Mouse (Mus musculus): ENCODE results near the gene Olfr635. TPM values are rescaled to one million over a fixed set of nuclear protein-coding genes. Genes with fewer than 3 reads are reported as not detected.

Olfr635 gene
- polyA plus RNA-seq, 1 experiment from 2014 or later = not detected

DNA sequence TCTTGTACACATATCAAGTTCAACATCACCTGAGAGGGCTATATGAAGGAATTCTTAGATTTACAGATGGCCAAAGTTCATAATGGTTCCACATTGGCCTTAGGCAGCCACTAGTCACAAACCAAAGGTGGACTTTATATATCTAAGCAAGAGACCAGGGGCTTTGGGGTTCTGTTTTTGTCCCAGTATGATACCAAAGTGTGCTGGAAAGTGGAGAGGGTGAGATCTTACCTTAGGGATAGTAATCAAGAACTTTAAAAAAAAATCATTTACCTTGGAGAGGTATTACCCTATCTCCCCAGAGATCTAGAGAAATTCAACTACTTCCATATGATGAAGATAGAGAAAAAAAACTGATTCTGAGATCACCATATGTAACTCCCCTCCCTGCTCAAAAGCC is 46.3 kb downstream of the Olfr635 start, which contains the start of gene Olfr639:
Olfr639 (minus strand) TSS at position 101 of the 400 bp plus-strand sequence.
- no peaks in the 10 kb centered on the region for H3K9me3 ChIP-seq (ENCODE audit: control insufficient read depth, low read length)
- H3K4me2 ChIP-seq = no peak within 1 kb of the TSS
- no peak within 1 kb of the TSS for H3K9ac ChIP-seq (ENCODE audit: low read depth, low read length)
- no peaks in the 10 kb centered on the region for H3K27me3 ChIP-seq (replicated peaks; ENCODE audit: control insufficient read depth, insufficient read depth, low read length)
- ATAC-seq (replicated peaks; ENCODE audit: low FRiP score) = no peak
- no peaks in the 10 kb centered on the region for H3K4me1 ChIP-seq (replicated peaks; ENCODE audit: control insufficient read depth, insufficient read depth, low read length)
- no peak for DNase-seq (ENCODE audit: low spot score)
- no peaks in the 10 kb centered on the region for H3K36me3 ChIP-seq (ENCODE audit: control insufficient read depth, insufficient read depth, low read length)
- H3K4me3 ChIP-seq (ENCODE audit: low read depth, low read length) = no peak within 1 kb of the TSS
- no peak within 1 kb of the TSS for H3K27ac ChIP-seq (ENCODE audit: low read depth, low read length)

- ATAC-seq (replicated peaks; ENCODE audit: low FRiP score) = no peak
- H3K4me3 ChIP-seq (ENCODE audit: low read depth, low read length) = no peak overlapping the region
- 74% methylated on average over 1 of the region's 1 CpGs for WGBS
- H3K36me3 ChIP-seq (ENCODE audit: control insufficient read depth, insufficient read depth, low read length) = no peaks in the 10 kb centered on the region
- H3K27ac ChIP-seq (ENCODE audit: low read depth, low read length) = no peak overlapping the region
- H3K4me2 ChIP-seq = no peak overlapping the region
- H3K9ac ChIP-seq (ENCODE audit: low read depth, low read length) = no peak overlapping the region
- no peaks in the 10 kb centered on the region for H3K4me1 ChIP-seq (replicated peaks; ENCODE audit: control insufficient read depth, insufficient read depth, low read length)
- DNase-seq (ENCODE audit: low spot score) = no peak
- H3K27me3 ChIP-seq (replicated peaks; ENCODE audit: control insufficient read depth, insufficient read depth, low read length) = no peaks in the 10 kb centered on the region
- no peaks in the 10 kb centered on the region for H3K9me3 ChIP-seq (ENCODE audit: control insufficient read depth, low read length)
These were observed 48.0 kb downstream of the Olfr635 start for GRCm38 (mm10) chr7:104018953-104019352.

DNA sequence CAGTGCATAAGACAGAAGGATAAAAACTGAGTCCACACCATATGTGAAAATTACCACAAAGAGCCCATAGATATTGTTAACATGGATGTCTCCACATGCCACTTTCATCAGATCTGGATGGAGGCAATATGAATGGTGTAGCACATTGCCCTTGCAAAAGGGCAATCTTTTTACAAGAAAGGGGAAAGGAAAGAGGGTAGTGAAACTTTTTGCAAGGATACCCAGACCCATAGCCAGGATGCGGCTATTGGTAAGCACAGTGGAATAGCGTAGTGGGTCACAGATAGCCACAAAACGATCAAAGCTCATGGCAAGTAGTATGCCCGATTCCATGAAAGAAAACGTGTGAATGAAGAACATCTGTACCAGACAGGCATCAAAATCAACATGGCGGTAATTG is 50.7 kb downstream of the Olfr635 start:
- ATAC-seq (replicated peaks; ENCODE audit: low FRiP score) (no peak), DNase-seq (ENCODE audit: low spot score) (no peak)
- H3K27me3 ChIP-seq (replicated peaks; ENCODE audit: control insufficient read depth, insufficient read depth, low read length) = no peaks in the 10 kb centered on the region
- no peak overlapping the region for H3K4me3 ChIP-seq (ENCODE audit: low read depth, low read length)
- no peak overlapping the region for H3K9ac ChIP-seq (ENCODE audit: low read depth, low read length)
- no peaks in the 10 kb centered on the region for H3K4me1 ChIP-seq (replicated peaks; ENCODE audit: control insufficient read depth, insufficient read depth, low read length)
- no peaks in the 10 kb centered on the region for H3K36me3 ChIP-seq (ENCODE audit: control insufficient read depth, insufficient read depth, low read length)
- no peaks in the 10 kb centered on the region for H3K9me3 ChIP-seq (ENCODE audit: control insufficient read depth, low read length)
- WGBS = 83% methylated on average over 6 of the region's 6 CpGs
- H3K4me2 ChIP-seq = no peak overlapping the region
- no peak overlapping the region for H3K27ac ChIP-seq (ENCODE audit: low read depth, low read length)

DNA sequence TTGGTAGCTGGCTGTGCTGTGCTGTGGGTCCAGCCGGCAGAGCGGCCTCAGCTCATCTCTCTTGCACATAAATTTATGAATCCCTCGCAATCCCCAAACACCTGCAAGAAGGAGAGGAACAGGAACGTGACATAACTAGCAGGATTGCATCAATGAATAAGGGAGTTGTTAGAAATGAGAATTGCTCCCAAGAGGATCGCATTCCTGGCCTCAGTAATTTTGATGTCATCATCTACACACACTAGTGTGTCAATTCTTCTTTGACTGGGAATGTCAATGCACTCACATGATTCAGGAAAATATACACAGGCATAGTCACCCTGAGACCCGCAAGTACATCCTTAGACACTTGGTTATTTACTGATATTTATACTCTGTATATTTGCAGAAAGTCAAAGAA is 54.5 kb downstream of the Olfr635 start, which contains the start of gene Olfr640:
Olfr640 (minus strand) TSS at position 101 of the 400 bp plus-strand sequence.
- Histone ChIP-seq H3K4me1 (replicated peaks; ENCODE audit: control insufficient read depth, insufficient read depth, low read length) (no peaks in the 10 kb centered on the region), H3K27ac (ENCODE audit: low read depth, low read length) (no peak within 1 kb of the TSS), H3K9ac (ENCODE audit: low read depth, low read length) (no peak within 1 kb of the TSS), H3K4me3 (ENCODE audit: low read depth, low read length) (no peak within 1 kb of the TSS), H3K9me3 (ENCODE audit: control insufficient read depth, low read length) (no peaks in the 10 kb centered on the region), H3K4me2 (no peak within 1 kb of the TSS), H3K27me3 (replicated peaks; ENCODE audit: control insufficient read depth, insufficient read depth, low read length) (no peaks in the 10 kb centered on the region), H3K36me3 (ENCODE audit: control insufficient read depth, insufficient read depth, low read length) (no peaks in the 10 kb centered on the region)
- ATAC-seq (replicated peaks; ENCODE audit: low FRiP score) = no peak
- 73% methylated on average over 6 of the region's 6 CpGs for WGBS
- no peak for DNase-seq (ENCODE audit: low spot score)

GRCm38 (mm10) chr7:104026978-104027377 is 56.0 kb downstream of the Olfr635 start:
- ATAC-seq (replicated peaks; ENCODE audit: low FRiP score) (no peak), DNase-seq (ENCODE audit: low spot score) (no peak)
- 81% methylated on average over 3 of the region's 3 CpGs for WGBS
- Histone ChIP-seq H3K4me3 (ENCODE audit: low read depth, low read length) (no peak overlapping the region), H3K9me3 (ENCODE audit: control insufficient read depth, low read length) (no peaks in the 10 kb centered on the region), H3K36me3 (ENCODE audit: control insufficient read depth, insufficient read depth, low read length) (no peaks in the 10 kb centered on the region), H3K27me3 (replicated peaks; ENCODE audit: control insufficient read depth, insufficient read depth, low read length) (no peaks in the 10 kb centered on the region), H3K4me2 (no peak overlapping the region), H3K9ac (ENCODE audit: low read depth, low read length) (no peak overlapping the region), H3K4me1 (replicated peaks; ENCODE audit: control insufficient read depth, insufficient read depth, low read length) (no peaks in the 10 kb centered on the region), H3K27ac (ENCODE audit: low read depth, low read length) (no peak overlapping the region)

- Histone ChIP-seq H3K9ac (ENCODE audit: low read depth, low read length) (no peak within 1 kb of the TSS), H3K36me3 (ENCODE audit: control insufficient read depth, insufficient read depth, low read length) (no peaks in the 10 kb centered on the region), H3K27ac (ENCODE audit: low read depth, low read length) (no peak within 1 kb of the TSS), H3K4me2 (no peak within 1 kb of the TSS), H3K9me3 (ENCODE audit: control insufficient read depth, low read length) (no peaks in the 10 kb centered on the region), H3K4me1 (replicated peaks; ENCODE audit: control insufficient read depth, insufficient read depth, low read length) (no peaks in the 10 kb centered on the region), H3K27me3 (replicated peaks; ENCODE audit: control insufficient read depth, insufficient read depth, low read length) (no peaks in the 10 kb centered on the region), H3K4me3 (ENCODE audit: low read depth, low read length) (no peak within 1 kb of the TSS)
- DNase-seq (ENCODE audit: low spot score) = no peak
- ATAC-seq (replicated peaks; ENCODE audit: low FRiP score) = no peak
- WGBS = 63% methylated on average over 1 of the region's 1 CpGs
These were observed 64.2 kb downstream of the Olfr635 start, which contains the start of gene Olfr641 for GRCm38 (mm10) chr7:104035145-104035544. Gene Olfr641, plus strand, starts transcription at chr7:104035445.

Other genes starting within 250 kb of the Olfr635 start
- gene Olfr628, start 240.8 kb upstream of the Olfr635 start, polyA plus RNA-seq (2014; fragmentation: Nextera tagmentation; extraction: Ambion mirVana) = not detected in 2 replicates
- not detected in 2 replicates for gene Olfr629, start 226.2 kb upstream of the Olfr635 start, polyA plus RNA-seq (2014; fragmentation: Nextera tagmentation; extraction: Ambion mirVana)
- not detected in 2 replicates for gene Olfr630, start 213.8 kb upstream of the Olfr635 start, polyA plus RNA-seq (2014; fragmentation: Nextera tagmentation; extraction: Ambion mirVana)
- not detected in 2 replicates for gene Olfr69, start 199.6 kb upstream of the Olfr635 start, polyA plus RNA-seq (2014; fragmentation: Nextera tagmentation; extraction: Ambion mirVana)
- not detected in 2 replicates for gene Olfr68, start 191.5 kb upstream of the Olfr635 start, polyA plus RNA-seq (2014; fragmentation: Nextera tagmentation; extraction: Ambion mirVana)
- gene Olfr67, start 179.3 kb upstream of the Olfr635 start, polyA plus RNA-seq (2014; fragmentation: Nextera tagmentation; extraction: Ambion mirVana) = not detected in 2 replicates
- gene Hbb-bt, start 157.2 kb upstream of the Olfr635 start, polyA plus RNA-seq (2014; fragmentation: Nextera tagmentation; extraction: Ambion mirVana) = 7,398 and 7,943 TPM in 2 replicates
- 9,439 and 11,024 TPM in 2 replicates for gene Hbb-bs, start 143.1 kb upstream of the Olfr635 start, polyA plus RNA-seq (2014; fragmentation: Nextera tagmentation; extraction: Ambion mirVana)
- gene Hbb-bh2, start 130.6 kb upstream of the Olfr635 start, polyA plus RNA-seq (2014; fragmentation: Nextera tagmentation; extraction: Ambion mirVana) = not detected in 2 replicates
- gene Hbb-bh1, start 128.0 kb upstream of the Olfr635 start, polyA plus RNA-seq (2014; fragmentation: Nextera tagmentation; extraction: Ambion mirVana) = 4,066 and 4,428 TPM in 2 replicates
- 15,021 and 16,786 TPM in 2 replicates for gene Hbb-y, start 117.9 kb upstream of the Olfr635 start, polyA plus RNA-seq (2014; fragmentation: Nextera tagmentation; extraction: Ambion mirVana)
- not detected in 2 replicates for gene Olfr66, start 84.9 kb upstream of the Olfr635 start, polyA plus RNA-seq (2014; fragmentation: Nextera tagmentation; extraction: Ambion mirVana)
- gene Olfr64, start 76.7 kb upstream of the Olfr635 start, polyA plus RNA-seq (2014; fragmentation: Nextera tagmentation; extraction: Ambion mirVana) = not detected in 2 replicates
- gene Olfr65, start 67.7 kb upstream of the Olfr635 start, polyA plus RNA-seq (2014; fragmentation: Nextera tagmentation; extraction: Ambion mirVana) = not detected in 2 replicates
- not detected in 2 replicates for gene Olfr631, start 42.3 kb upstream of the Olfr635 start, polyA plus RNA-seq (2014; fragmentation: Nextera tagmentation; extraction: Ambion mirVana)
- gene Olfr632, start 36.8 kb upstream of the Olfr635 start, polyA plus RNA-seq (2014; fragmentation: Nextera tagmentation; extraction: Ambion mirVana) = 0.12 TPM in 1 of 2 replicates, not detected in the other
- not detected in 2 replicates for gene Olfr633, start 26.7 kb upstream of the Olfr635 start, polyA plus RNA-seq (2014; fragmentation: Nextera tagmentation; extraction: Ambion mirVana)
- not detected in 2 replicates for gene Olfr638, start 27.6 kb downstream of the Olfr635 start, polyA plus RNA-seq (2014; fragmentation: Nextera tagmentation; extraction: Ambion mirVana)
- gene Olfr639, start 46.2 kb downstream of the Olfr635 start, polyA plus RNA-seq (2014; fragmentation: Nextera tagmentation; extraction: Ambion mirVana) = not detected in 2 replicates
- gene Olfr640, start 54.4 kb downstream of the Olfr635 start, polyA plus RNA-seq (2014; fragmentation: Nextera tagmentation; extraction: Ambion mirVana) = not detected in 2 replicates
- gene Olfr641, start 64.3 kb downstream of the Olfr635 start, polyA plus RNA-seq (2014; fragmentation: Nextera tagmentation; extraction: Ambion mirVana) = not detected in 2 replicates
- gene Olfr642, start 81.5 kb downstream of the Olfr635 start, polyA plus RNA-seq (2014; fragmentation: Nextera tagmentation; extraction: Ambion mirVana) = not detected in 2 replicates
- not detected in 2 replicates for gene 4930516K23Rik, start 90.3 kb downstream of the Olfr635 start, polyA plus RNA-seq (2014; fragmentation: Nextera tagmentation; extraction: Ambion mirVana)
- not detected in 2 replicates for gene Olfr644, start 100.7 kb downstream of the Olfr635 start, polyA plus RNA-seq (2014; fragmentation: Nextera tagmentation; extraction: Ambion mirVana)
- gene Olfr645, start 114.3 kb downstream of the Olfr635 start, polyA plus RNA-seq (2014; fragmentation: Nextera tagmentation; extraction: Ambion mirVana) = not detected in 2 replicates
- not detected in 2 replicates for gene Olfr646, start 133.7 kb downstream of the Olfr635 start, polyA plus RNA-seq (2014; fragmentation: Nextera tagmentation; extraction: Ambion mirVana)
- gene Ubqln5, start 158.7 kb downstream of the Olfr635 start, polyA plus RNA-seq (2014; fragmentation: Nextera tagmentation; extraction: Ambion mirVana) = not detected in 2 replicates
- gene Olfr643, start 166.3 kb downstream of the Olfr635 start, polyA plus RNA-seq (2014; fragmentation: Nextera tagmentation; extraction: Ambion mirVana) = not detected in 2 replicates
- not detected in 2 replicates for gene Ubqln3, start 172.1 kb downstream of the Olfr635 start, polyA plus RNA-seq (2014; fragmentation: Nextera tagmentation; extraction: Ambion mirVana)
- gene Ubqlnl, start 179.4 kb downstream of the Olfr635 start, polyA plus RNA-seq (2014; fragmentation: Nextera tagmentation; extraction: Ambion mirVana) = not detected in 2 replicates
- not detected in 2 replicates for gene Olfm5, start 193.7 kb downstream of the Olfr635 start, polyA plus RNA-seq (2014; fragmentation: Nextera tagmentation; extraction: Ambion mirVana)
- 0.08 and 0.19 TPM in 2 replicates for gene Olfr648, start 212.2 kb downstream of the Olfr635 start, polyA plus RNA-seq (2014; fragmentation: Nextera tagmentation; extraction: Ambion mirVana)
- gene Olfr649, start 224.8 kb downstream of the Olfr635 start, polyA plus RNA-seq (2014; fragmentation: Nextera tagmentation; extraction: Ambion mirVana) = not detected in 2 replicates
- gene Trim6, start 247.6 kb downstream of the Olfr635 start, polyA plus RNA-seq (2014; fragmentation: Nextera tagmentation; extraction: Ambion mirVana) = 3.6 and 4.2 TPM in 2 replicates